Mouse (Mus musculus) lung, postnatal 25 days (tissue): ENCODE results near the gene Cpne5.
A peak's percentile ranks its signal among the peaks of the same experiment; 100 is the strongest.
"Not testable (repeated sequence)": the region's sequence is repeated elsewhere in the genome, so short reads cannot be mapped to it uniquely, and the experiment has no call there.

Experiments used
- DNase-seq: peaks from one replicate; pipeline ENCODE4 v3.0.0; 2022; ENCODE audit warnings: low spot score

Cpne5 gene

DNA sequence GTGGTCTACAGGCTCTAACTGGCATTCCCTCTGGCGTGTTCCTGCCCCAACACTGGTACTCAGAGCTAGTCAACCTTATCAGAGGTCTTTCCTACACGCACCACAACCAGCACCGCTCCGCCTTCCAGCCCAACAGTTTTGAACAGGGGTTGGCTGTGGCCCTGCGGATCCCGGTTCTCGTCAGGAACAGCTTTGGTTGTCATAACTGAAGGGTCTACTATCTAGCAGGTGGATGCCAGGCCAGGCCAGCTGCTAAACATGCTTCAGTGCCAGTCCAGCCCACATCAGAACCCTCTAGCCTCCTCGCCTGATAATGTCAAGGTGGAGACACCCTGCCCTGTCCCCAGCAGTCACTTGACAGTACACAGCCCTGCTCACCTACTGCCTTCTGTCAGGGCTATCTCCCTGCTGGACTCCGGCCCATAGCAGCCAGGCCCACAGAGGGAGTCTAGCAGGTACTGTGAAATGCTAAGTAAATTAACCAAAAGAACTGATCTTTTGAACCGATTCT is 19.1 kb upstream of the Cpne5 start:
- DNase-seq: no peak

DNA sequence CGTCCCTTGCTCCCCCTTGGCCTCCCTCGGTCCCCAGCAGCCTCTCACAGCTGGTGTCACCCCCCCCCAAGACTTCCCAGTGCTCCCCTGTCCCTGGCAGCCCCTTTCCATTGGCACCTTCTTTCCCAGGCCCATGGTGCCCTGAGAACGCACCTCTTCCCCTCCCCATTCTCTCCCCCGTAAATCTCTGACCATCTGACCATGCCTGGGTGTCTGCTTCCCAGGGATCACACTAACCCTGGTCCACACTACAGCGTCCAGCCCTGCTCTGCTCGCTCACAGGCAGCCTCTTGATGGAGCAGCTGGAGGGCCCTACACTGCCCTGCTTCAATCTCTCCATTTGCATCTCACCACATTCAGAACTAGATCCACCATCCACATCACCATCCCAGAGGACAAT is 18.5 kb upstream of the Cpne5 start:
- no peak for DNase-seq

- DNase-seq: not testable (repeated sequence)
Measured at GRCm38 (mm10) chr17:29254784-29255183, 16.8 kb upstream of the Cpne5 start.

DNA sequence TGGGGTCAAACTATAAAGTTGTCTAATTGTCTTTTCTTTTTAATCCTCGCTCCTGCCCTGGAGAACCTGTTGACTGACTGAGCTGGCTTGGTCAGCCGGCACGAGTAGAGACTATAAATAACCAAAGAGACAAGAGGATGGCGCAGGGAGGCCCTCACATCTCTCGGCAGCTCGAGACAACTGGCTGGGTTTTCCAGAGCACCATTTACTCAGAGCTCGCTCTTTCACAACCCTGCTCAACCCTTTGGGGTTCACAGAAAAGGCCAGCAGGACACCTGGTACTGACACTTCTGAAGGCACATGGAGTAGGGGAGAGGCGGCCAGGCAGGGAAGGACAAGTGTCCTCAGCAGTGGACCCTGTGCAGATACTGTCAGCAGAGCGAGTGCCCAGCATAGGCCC is 15.7 kb upstream of the Cpne5 start:
- DNase-seq: no peak

GRCm38 (mm10) chr17:29253236-29253635 is 15.3 kb upstream of the Cpne5 start:
- no peak for DNase-seq

DNA sequence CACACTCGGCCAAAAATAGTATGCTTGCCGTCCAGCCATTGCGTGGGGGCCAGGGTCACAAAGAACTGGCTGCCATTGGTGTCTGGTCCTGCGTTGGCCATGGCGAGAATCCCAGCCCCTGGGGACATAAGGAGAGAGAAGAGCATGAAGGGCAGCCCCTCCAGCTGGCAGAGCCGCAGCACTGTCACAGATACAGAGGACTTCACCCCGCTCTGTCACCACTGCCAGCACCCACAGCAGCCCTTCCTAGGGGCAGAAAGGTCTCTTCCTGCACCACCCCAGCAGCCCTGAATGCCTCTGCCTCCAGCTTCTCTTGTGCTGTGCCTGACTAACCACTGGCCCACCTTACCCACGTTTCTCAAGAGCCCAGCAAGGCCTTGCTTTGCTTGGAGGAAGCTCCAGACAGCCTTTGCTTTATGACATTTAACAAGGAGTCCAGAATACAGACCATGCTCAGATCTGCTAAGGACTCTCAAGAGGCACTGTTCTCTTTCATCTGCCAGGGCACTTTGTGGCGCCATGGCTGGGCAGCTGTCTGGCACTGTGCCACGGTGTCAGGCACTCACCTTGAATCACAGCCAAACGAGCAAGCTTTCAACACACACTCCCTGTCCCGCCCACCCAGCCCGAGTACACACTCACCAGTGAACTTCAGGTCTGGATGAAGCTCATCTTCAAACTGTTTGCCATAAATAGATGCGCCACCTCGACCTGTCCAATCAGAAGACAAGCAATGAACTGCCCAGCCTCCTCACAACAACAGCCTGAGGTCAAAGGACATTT is 13.8 kb upstream of the Cpne5 start:
- DNase-seq: peak; percentile 83

- DNase-seq: not testable (repeated sequence)
Measured at GRCm38 (mm10) chr17:29251006-29251405, 13.0 kb upstream of the Cpne5 start.

DNA sequence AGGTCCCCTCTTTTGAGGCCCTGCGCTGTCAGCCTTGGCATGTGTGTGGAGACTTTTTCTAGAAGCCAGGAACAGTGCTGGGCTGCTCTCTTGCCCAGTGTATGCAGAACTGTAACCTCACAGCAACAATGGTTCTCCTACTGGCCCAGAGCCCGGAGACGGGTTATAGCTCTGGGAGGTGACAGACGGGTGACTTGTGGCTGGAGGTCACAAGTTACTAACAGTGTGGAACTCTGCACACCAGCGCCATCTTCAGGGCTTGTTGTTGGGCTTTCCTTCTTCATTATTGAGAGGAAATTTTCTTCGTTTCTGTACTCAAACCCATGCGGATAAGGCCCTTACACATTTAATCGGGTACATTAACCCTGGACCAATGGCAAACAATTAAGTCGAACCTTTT is 11.5 kb upstream of the Cpne5 start:
- DNase-seq: peak; percentile 39

DNA sequence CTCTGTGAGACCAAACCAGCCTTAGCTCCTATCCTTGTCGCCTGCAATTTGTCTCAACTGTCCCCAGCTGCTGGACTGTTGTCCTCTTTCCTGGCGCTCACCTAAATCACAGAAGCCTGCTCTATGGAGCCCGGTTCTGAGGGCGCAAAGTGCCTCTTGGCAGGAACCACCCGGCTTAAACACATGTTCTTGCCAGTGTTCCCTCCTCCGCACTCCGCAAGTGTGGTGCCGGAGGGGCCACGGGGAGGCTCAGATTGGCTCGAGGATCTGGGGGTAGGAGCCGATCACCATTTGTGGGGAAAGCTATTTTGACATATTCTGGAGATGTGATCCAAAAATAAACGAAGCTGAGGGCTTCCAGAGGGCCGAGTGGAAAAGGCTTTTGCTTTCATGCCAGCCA is 9.9 kb upstream of the Cpne5 start:
- peak; percentile 8 for DNase-seq

- peak; percentile 65 for DNase-seq
Measured at GRCm38 (mm10) chr17:29246602-29247001, 8.6 kb upstream of the Cpne5 start.

DNA sequence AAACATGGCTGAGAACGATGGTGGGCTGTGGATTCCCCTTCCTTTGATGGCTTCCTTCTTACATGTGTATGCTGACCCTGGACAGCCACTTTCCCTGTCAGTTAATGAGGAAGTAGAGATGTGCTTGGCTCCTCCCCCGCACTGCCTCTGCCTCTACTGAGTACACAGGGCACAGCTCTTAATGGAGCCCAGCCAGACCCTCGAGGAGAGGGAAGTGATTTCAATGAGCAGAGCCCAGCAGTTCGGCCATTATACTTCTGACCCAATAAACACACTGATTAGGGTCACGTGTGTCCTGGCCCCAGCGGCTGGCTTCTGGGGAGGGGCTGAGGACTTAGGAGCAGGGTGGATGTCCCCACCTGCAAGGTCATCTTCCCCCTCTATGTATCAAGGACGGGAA is 7.8 kb upstream of the Cpne5 start:
- DNase-seq: peak; percentile 33

- DNase-seq: no peak
Measured at GRCm38 (mm10) chr17:29244912-29245311, 6.9 kb upstream of the Cpne5 start.

GRCm38 (mm10) chr17:29238421-29238945 is 516 bp upstream of the Cpne5 start:
- DNase-seq: no peak

DNA sequence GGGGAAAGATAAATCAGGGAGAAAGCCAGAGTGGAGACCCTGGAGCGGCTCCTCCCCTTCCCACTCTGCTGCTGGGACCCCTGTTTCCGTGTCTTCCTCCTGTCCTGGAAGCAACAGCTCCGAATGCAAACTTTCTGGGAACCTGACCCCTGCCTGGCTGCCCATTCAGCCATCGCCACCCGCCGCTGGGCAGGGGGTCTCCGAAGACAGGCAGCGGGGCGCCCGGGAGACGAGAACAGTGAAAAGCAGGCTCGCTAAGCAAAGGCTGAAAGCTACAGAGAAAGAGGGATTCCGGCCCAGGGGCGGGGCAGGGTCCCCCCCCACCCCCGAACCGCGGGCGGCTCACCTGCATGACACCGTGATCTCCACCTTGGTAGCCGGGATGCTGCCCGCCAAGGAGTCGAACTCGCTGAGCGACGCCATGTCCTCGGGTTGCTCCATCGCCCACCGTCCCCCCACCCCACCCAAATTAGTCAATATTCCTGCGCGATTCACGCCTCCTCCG is 648 bp downstream of the Cpne5 start:
- no peak for DNase-seq

DNA sequence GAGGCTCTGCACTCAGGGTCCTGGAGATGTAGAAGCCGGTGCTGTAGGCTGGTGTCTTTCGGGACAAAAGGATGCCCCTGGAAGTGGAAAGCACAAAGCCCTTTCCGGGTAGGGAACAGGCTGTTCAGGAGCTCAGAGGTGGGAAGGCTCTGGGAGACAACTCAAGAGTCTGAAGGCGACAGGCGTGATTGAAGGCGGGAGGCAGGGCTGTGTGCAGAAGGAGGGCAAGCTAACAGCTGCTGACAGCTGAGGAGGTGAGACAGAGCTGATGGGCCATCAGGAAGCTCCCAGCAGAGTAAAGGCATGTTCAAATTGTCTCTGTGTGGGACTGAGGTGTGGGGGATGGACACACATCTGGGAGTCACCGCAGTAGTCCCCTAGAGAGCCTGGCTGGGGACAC is 1.9 kb downstream of the Cpne5 start:
- DNase-seq: no peak

- DNase-seq: no peak
Measured at GRCm38 (mm10) chr17:29231109-29231508, 6.9 kb downstream of the Cpne5 start.

DNA sequence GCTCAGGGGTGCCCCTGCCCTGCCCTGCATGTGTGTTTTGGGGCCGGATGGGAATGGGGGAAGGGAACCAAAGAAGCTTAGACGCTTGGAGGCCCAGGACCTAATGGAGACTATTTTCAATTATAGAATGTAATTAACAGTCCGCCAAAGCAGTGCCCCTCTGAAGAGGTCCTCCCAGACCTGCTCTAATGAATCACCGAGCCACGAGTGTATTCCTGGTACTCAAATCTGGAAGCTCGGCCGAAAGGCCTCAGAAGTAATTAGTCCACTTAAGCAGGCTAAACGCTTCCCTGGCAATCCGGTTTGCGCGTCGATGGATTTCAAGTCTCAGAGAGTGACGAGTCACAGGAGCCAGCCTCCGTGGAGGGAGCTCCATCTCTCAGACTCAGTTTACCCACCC is 17.3 kb downstream of the Cpne5 start:
- no peak for DNase-seq

DNA sequence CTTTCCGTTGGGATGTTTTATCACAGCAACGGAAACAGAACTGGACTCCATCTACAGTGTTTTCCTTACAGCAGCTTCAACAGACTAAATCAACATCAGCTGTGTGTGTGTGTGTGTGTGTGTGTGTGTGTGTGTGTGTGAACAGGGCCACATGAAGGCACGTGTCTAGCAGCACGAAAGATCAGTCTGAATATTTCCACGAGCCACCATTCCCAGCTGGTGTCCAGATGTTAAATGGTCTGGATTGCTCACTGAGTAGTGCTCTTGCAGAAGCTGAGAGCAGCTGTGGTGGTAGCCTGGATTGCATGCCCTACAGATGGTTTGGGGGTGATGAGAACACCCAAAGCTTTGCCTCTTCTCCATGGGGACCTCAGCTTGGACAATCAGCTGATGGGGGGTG is 19.9 kb downstream of the Cpne5 start:
- DNase-seq: no peak

GRCm38 (mm10) chr17:29216078-29216477 is 21.9 kb downstream of the Cpne5 start:
- no peak for DNase-seq

DNA sequence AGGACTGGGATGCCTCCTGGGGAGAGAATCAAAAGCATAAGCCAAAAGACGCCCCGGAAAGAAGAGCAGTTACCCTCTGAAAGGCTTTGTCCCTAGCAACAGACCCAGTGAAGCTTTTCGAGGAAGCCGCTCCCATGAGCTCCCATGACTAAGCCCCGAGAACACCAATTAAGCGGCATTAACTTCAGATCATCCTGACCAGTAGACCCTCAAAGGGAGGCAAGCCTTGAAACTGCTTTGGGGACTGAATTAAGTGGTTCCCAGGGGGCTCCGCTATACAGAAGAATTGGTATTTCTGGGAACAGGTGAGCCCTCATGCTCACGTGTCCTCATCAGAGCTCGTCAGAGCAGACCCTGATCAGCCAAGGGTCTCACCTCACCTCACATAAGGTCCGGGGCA is 23.3 kb downstream of the Cpne5 start:
- DNase-seq: no peak

- no peak for DNase-seq
Measured at GRCm38 (mm10) chr17:29214193-29214456, 23.8 kb downstream of the Cpne5 start.

DNA sequence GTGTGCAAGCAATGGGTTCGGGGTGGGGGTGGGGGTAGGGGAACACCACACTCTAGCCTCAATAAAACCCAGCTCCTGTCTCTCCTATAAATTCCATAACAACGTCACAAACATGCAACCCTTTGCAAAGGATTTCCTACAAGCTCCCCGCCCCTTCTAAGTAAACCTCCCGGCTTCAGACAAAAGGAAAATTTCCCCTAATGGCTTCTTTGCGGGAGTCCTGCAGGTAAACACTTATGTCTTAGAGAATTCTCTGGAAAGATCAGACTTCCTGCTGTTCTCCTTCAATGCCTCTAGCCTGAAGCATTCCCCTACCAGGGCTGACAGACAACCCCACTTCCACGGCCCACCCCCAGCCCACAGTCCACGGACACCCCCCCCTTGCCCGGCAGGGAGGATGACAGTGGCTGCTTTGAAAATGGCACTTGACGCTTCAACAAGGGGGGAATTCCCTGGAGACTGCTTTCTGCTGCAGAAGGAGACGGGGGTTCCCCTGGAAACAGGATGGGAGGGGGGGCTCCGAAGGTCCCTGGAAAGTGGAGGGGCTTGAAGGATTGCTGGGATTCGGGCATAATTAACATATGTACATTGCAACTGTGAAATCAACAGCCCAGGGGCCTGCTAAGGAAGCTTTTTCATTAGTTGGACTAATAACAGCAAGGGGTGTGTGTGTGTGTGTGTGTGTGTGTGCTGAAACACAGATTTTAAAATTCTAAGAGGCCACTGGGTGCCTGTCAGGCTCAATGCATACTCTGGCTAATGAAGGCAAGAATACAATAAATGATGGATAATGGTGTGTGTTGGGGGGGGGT is 24.4 kb downstream of the Cpne5 start:
- no peak for DNase-seq

GRCm38 (mm10) chr17:29211836-29212235 is 26.1 kb downstream of the Cpne5 start:
- no peak for DNase-seq
